Mouse (Mus musculus): ENCODE measurements at regions not wholly inside any gene's neighbourhood (a gene's known extent, or its start where the extent isn't known, plus 50 kb on each side); places are given as distances from the start of the nearest gene placed in this dataset.
A peak's percentile ranks its signal among the peaks of the same experiment; 100 is the strongest.
"Not testable (repeated sequence)": the region's sequence is repeated elsewhere in the genome, so short reads cannot be mapped to it uniquely, and the experiment has no call there.

GRCm38 (mm10) chr12:48819168-48819567, 563.3 kb upstream of the Foxg1 start:
- H3K27me3 ChIP-seq (ENCODE audit: insufficient read depth, low read length): no peaks in the 10 kb centered on the region
- no peak overlapping the region for H3K4me3 ChIP-seq (ENCODE audit: low read depth, low read length)
- no peaks in the 10 kb centered on the region for H3K4me1 ChIP-seq (ENCODE audit: insufficient read depth)
- H3K9me3 ChIP-seq (ENCODE audit: low read length): no peaks in the 10 kb centered on the region
- no peak for DNase-seq
- no peak for ATAC-seq
- no peak overlapping the region for H3K4me2 ChIP-seq (ENCODE audit: low read depth)
- H3K27ac ChIP-seq (ENCODE audit: low read depth, low read length): no peak overlapping the region
- no peak overlapping the region for H3K9ac ChIP-seq
- no peak for TF ChIP-seq CTCF (IDR thresholded peaks at IDR 0.05; ENCODE audit: low read depth)
- H3K36me3 ChIP-seq (ENCODE audit: insufficient read depth): no peaks in the 10 kb centered on the region

GRCm38 (mm10) chr12:48820206-48820605, 562.3 kb upstream of the Foxg1 start:
- no peak for TF ChIP-seq CTCF (IDR thresholded peaks at IDR 0.05; ENCODE audit: low read depth)
- H3K4me3 ChIP-seq (ENCODE audit: low read depth, low read length): no peak overlapping the region
- H3K36me3 ChIP-seq (ENCODE audit: insufficient read depth): no peaks in the 10 kb centered on the region
- no peak overlapping the region for H3K27ac ChIP-seq (ENCODE audit: low read depth, low read length)
- H3K4me2 ChIP-seq (ENCODE audit: low read depth): no peak overlapping the region
- DNase-seq (peak; percentile 3), ATAC-seq (no peak; the same call in 1 of the 2 replicates)
- no peaks in the 10 kb centered on the region for H3K9me3 ChIP-seq (ENCODE audit: low read length)
- H3K27me3 ChIP-seq (ENCODE audit: insufficient read depth, low read length): no peaks in the 10 kb centered on the region
- H3K4me1 ChIP-seq (ENCODE audit: insufficient read depth): no peaks in the 10 kb centered on the region
- no peak overlapping the region for H3K9ac ChIP-seq

GRCm38 (mm10) chr12:48826300-48826699, 556.2 kb upstream of the Foxg1 start:
- Histone ChIP-seq H3K4me3 (ENCODE audit: low read depth, low read length) (no peak overlapping the region), H3K27ac (ENCODE audit: low read depth, low read length) (no peak overlapping the region), H3K9ac (no peak overlapping the region), H3K9me3 (ENCODE audit: low read length) (no peaks in the 10 kb centered on the region), H3K4me2 (ENCODE audit: low read depth) (no peak overlapping the region), H3K27me3 (ENCODE audit: insufficient read depth, low read length) (no peaks in the 10 kb centered on the region), H3K4me1 (ENCODE audit: insufficient read depth) (no peaks in the 10 kb centered on the region), H3K36me3 (ENCODE audit: insufficient read depth) (no peaks in the 10 kb centered on the region)
- WGBS: 65% methylated on average over 6 of the region's 6 CpGs
- DNase-seq (no peak), ATAC-seq (no peak)
- no peak for TF ChIP-seq CTCF (IDR thresholded peaks at IDR 0.05; ENCODE audit: low read depth)

GRCm38 (mm10) chr12:48853356-48853755, 529.1 kb upstream of the Foxg1 start:
- H3K4me1 ChIP-seq (ENCODE audit: insufficient read depth); H3K27me3 ChIP-seq (ENCODE audit: insufficient read depth, low read length); H3K9me3 ChIP-seq (ENCODE audit: low read length); ATAC-seq; H3K36me3 ChIP-seq (ENCODE audit: insufficient read depth); H3K4me2 ChIP-seq (ENCODE audit: low read depth); H3K9ac ChIP-seq; H3K27ac ChIP-seq (ENCODE audit: low read depth, low read length); DNase-seq; H3K4me3 ChIP-seq (ENCODE audit: low read depth, low read length): not testable (repeated sequence)
- whole genome bisulfite sequencing: 87% methylated on average over 4 of the region's 4 CpGs

- Histone ChIP-seq H3K36me3 (ENCODE audit: insufficient read depth) (no peaks in the 10 kb centered on the region), H3K9me3 (ENCODE audit: low read length) (no peaks in the 10 kb centered on the region), H3K4me1 (ENCODE audit: insufficient read depth) (no peaks in the 10 kb centered on the region), H3K4me2 (ENCODE audit: low read depth) (no peak overlapping the region), H3K4me3 (ENCODE audit: low read depth, low read length) (no peak overlapping the region), H3K27me3 (ENCODE audit: insufficient read depth, low read length) (no peaks in the 10 kb centered on the region), H3K9ac (no peak overlapping the region), H3K27ac (ENCODE audit: low read depth, low read length) (no peak overlapping the region)
- DNase-seq (no peak), ATAC-seq (no peak)
- 80% methylated on average over 1 of the region's 1 CpGs for WGBS
- TF ChIP-seq CTCF (IDR thresholded peaks at IDR 0.05; ENCODE audit: low read depth): no peak
Observed at GRCm38 (mm10) chr12:48854016-48854415, 528.4 kb upstream of the Foxg1 start.

GRCm38 (mm10) chr12:48878244-48879031, 504.0 kb upstream of the Foxg1 start:
- ATAC-seq (no peak), DNase-seq (no peak)
- Histone ChIP-seq H3K9me3 (ENCODE audit: low read length) (0 out of 2 replicates have a peak, but pooled peaks cover 3% of the 10 kb centered on the region), H3K4me3 (ENCODE audit: low read depth, low read length) (no peak overlapping the region), H3K27ac (ENCODE audit: low read depth, low read length) (no peak overlapping the region), H3K36me3 (ENCODE audit: insufficient read depth) (no peaks in the 10 kb centered on the region), H3K4me1 (ENCODE audit: insufficient read depth) (no peaks in the 10 kb centered on the region), H3K9ac (no peak overlapping the region), H3K27me3 (ENCODE audit: insufficient read depth, low read length) (no peaks in the 10 kb centered on the region), H3K4me2 (ENCODE audit: low read depth) (no peak overlapping the region)
- WGBS: 18% methylated on average over 8 of the region's 8 CpGs
- no peak for TF ChIP-seq CTCF (IDR thresholded peaks at IDR 0.05; ENCODE audit: low read depth)

All from forebrain, postnatal 0 days (tissue).